Mouse (Mus musculus) forebrain, embryonic 11.5 days (tissue): ENCODE data around the gene Fam78a. TPM values are rescaled to one million over a fixed set of nuclear protein-coding genes. Genes with fewer than 3 reads are reported as not detected.

Experiments
- ATAC-seq: fragments of 200-750 bp; cut with Nextera tagmentation; replicated peaks from 2 replicates; pipeline ENCODE4 v1.8.0; 2017; ENCODE audit warnings: moderate TSS enrichment; ENCODE audit not compliant: low FRiP score
- DNase-seq: peaks from one replicate; pipeline ENCODE4 v3.0.0-alpha.2; 2017; ENCODE audit warnings: low spot score
- H3K27ac ChIP-seq: fragments of 300-500 bp; sonication (generic); 2 replicates; pipeline ENCODE4 v1.5.1; 2014; ENCODE audit warnings: low read depth, low read length
- H3K27me3 ChIP-seq: fragments of 300-500 bp; sonication (generic); 2 replicates; pipeline ENCODE4 v1.6.1; 2014; ENCODE audit warnings: mild to moderate bottlenecking, low read length, mixed read lengths; ENCODE audit not compliant: control insufficient read depth, insufficient read depth
- H3K36me3 ChIP-seq: fragments of 300-500 bp; sonication (generic); 2 replicates; pipeline ENCODE4 v1.6.1; 2014; ENCODE audit warnings: mild to moderate bottlenecking, low read length, moderate library complexity, mixed read lengths; ENCODE audit not compliant: control insufficient read depth, insufficient read depth
- H3K4me1 ChIP-seq: fragments of 300-500 bp; sonication (generic); replicated peaks from 2 replicates; pipeline ENCODE4 v1.6.1; 2014; ENCODE audit warnings: low read length, mixed read lengths; ENCODE audit not compliant: control insufficient read depth, insufficient read depth
- H3K4me2 ChIP-seq: fragments of 300-500 bp; sonication (generic); 2 replicates; pipeline ENCODE4 v1.6.1; 2014; ENCODE audit warnings: low read depth, mild to moderate bottlenecking, low read length, moderate library complexity, mixed read lengths; ENCODE audit not compliant: severe bottlenecking
- H3K4me3 ChIP-seq: fragments of 300-500 bp; sonication (generic); 2 replicates; pipeline ENCODE4 v1.5.1; 2014; ENCODE audit warnings: low read depth, low read length
- H3K9ac ChIP-seq: fragments of 300-500 bp; sonication (generic); 2 replicates; pipeline ENCODE4 v1.6.1; 2014; ENCODE audit warnings: low read length
- H3K9me3 ChIP-seq: fragments of 300-500 bp; sonication (generic); 2 replicates; pipeline ENCODE4 v1.6.1; 2016; ENCODE audit warnings: low read length, mixed read lengths; ENCODE audit not compliant: control insufficient read depth
- WGBS: fragments of 180-500 bp; shearing (Covaris S2); extraction: QIAGEN DNeasy Blood & Tissue Kit; methylation state at CpG from one replicate; pipeline ENCODE4 v1.1.7; 2014; 5-methylcytosine and 5-hydroxymethylcytosine counted together
- polyA plus RNA-seq: library from polyadenylated mRNA; unstranded; fragments of >200 nt; fragmentation: Nextera tagmentation; extraction: Ambion mirVana; gene quantifications from 2 replicates; pipeline ENCODE4 v1.2.1, GENCODE M21; 2014

Fam78a gene
- polyA plus RNA-seq, 1 experiment from 2014 or later = 1.5 TPM

DNA sequence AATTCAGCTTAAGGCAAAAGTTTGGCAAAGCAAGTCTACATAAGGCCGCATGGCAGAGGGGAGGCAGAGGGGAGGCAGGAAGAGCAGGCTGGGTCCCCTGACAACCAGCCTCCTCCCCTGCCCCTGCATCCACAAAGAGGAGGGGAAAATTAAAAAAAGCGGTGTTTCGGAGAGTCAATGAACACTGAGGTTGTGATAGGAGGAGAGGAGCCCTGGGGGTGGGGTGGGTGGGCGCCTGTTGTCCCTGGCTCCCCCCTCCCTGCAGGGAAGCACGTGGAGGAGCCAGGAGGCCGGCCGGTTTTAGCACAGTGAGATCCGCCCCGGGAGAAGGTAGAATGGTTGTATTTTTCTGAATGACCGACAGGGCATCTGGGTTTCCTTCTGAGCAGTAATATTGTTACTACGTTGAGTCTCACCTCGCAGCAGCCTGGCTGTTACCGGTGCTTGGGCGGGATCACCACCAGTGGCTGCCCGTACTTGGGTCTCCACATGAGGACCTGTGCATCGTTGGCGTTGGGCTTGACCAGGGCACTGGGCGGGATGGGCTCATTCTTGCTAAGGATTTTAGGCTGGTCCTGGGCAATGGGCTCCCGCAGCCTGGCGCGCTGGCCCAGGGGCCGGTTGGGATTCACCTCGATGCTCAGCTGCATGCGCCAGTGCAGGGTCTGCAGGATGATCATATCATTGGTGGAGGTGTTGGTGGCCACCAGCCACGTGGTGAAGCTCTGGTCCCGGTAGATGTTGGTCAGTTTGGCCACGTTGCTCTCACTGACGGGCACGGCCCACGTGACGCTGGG is 15.6 kb downstream of the Fam78a start:
- ATAC-seq (no peak), DNase-seq (no peak)
- H3K27me3 ChIP-seq = no peaks in the 10 kb centered on the region
- no peaks in the 10 kb centered on the region for H3K9me3 ChIP-seq
- no peak overlapping the region for H3K27ac ChIP-seq
- WGBS = 54% methylated on average over 31 of the region's 31 CpGs
- no peaks in the 10 kb centered on the region; the same call in 1 of the 2 replicates for H3K4me1 ChIP-seq
- 0 out of 2 replicates have a peak overlapping the region, but pooled peaks have one; percentile 8 for H3K4me2 ChIP-seq
- no peak overlapping the region for H3K9ac ChIP-seq
- no peak overlapping the region for H3K4me3 ChIP-seq
- H3K36me3 ChIP-seq = no peaks in the 10 kb centered on the region

DNA sequence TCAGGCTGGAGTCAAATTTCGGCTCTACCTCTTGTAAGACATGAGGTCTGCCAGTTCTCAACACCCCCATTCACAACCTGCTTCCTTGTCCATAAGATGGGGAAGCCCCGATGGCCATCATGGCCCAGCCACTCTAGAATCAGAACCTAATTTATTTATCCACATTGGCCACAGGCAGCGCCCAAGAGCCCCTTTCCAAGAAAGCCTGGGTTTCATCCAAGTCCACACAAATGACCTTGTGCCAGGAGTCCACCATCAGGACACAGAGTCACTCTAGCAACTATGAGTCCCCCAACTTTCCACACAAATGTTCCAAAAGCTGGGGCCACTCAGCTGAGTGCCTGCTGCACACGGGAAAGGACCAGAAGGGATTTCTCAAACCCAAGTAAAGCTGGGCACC is 18.7 kb downstream of the Fam78a start:
- H3K4me2 ChIP-seq = no peak overlapping the region
- no peak for DNase-seq
- H3K27me3 ChIP-seq = no peaks in the 10 kb centered on the region
- H3K4me3 ChIP-seq = no peak overlapping the region
- H3K27ac ChIP-seq = no peak overlapping the region
- no peak overlapping the region for H3K9ac ChIP-seq
- no peaks in the 10 kb centered on the region; the same call in 1 of the 2 replicates for H3K4me1 ChIP-seq
- ATAC-seq = no peak
- H3K36me3 ChIP-seq = no peaks in the 10 kb centered on the region; the same call in 1 of the 2 replicates
- WGBS = 81% methylated on average over 4 of the region's 4 CpGs
- no peaks in the 10 kb centered on the region for H3K9me3 ChIP-seq

GRCm38 (mm10) chr2:32065371-32065791 is 19.3 kb downstream of the Fam78a start:
- WGBS = 80% methylated on average over 5 of the region's 5 CpGs
- Histone ChIP-seq H3K4me2 (no peak overlapping the region), H3K4me1 (no peaks in the 10 kb centered on the region; the same call in 1 of the 2 replicates), H3K4me3 (no peak overlapping the region), H3K36me3 (no peaks in the 10 kb centered on the region; the same call in 1 of the 2 replicates), H3K27ac (no peak overlapping the region), H3K27me3 (no peaks in the 10 kb centered on the region), H3K9me3 (no peaks in the 10 kb centered on the region), H3K9ac (no peak overlapping the region)
- DNase-seq = no peak
- no peak for ATAC-seq

GRCm38 (mm10) chr2:32064913-32065312 is 19.7 kb downstream of the Fam78a start:
- DNase-seq = no peak
- WGBS = 83% methylated on average over 13 of the region's 13 CpGs
- no peak overlapping the region for H3K27ac ChIP-seq
- no peak for ATAC-seq
- H3K9me3 ChIP-seq = no peaks in the 10 kb centered on the region
- no peaks in the 10 kb centered on the region; the same call in 1 of the 2 replicates for H3K4me1 ChIP-seq
- no peak overlapping the region for H3K4me2 ChIP-seq
- H3K27me3 ChIP-seq = no peaks in the 10 kb centered on the region
- H3K4me3 ChIP-seq = no peak overlapping the region
- H3K9ac ChIP-seq = no peak overlapping the region
- H3K36me3 ChIP-seq = no peaks in the 10 kb centered on the region; the same call in 1 of the 2 replicates

- no peak for DNase-seq
- no peaks in the 10 kb centered on the region for H3K4me1 ChIP-seq
- H3K4me2 ChIP-seq = no peak overlapping the region
- no peaks in the 10 kb centered on the region for H3K27me3 ChIP-seq
- H3K9me3 ChIP-seq = no peaks in the 10 kb centered on the region
- WGBS = 87% methylated on average over 7 of the region's 7 CpGs
- H3K9ac ChIP-seq = no peak overlapping the region
- H3K4me3 ChIP-seq = no peak overlapping the region
- no peak overlapping the region for H3K27ac ChIP-seq
- H3K36me3 ChIP-seq = no peaks in the 10 kb centered on the region; the same call in 1 of the 2 replicates
- ATAC-seq = no peak
Observed at GRCm38 (mm10) chr2:32063451-32064151, 21.1 kb downstream of the Fam78a start.

DNA sequence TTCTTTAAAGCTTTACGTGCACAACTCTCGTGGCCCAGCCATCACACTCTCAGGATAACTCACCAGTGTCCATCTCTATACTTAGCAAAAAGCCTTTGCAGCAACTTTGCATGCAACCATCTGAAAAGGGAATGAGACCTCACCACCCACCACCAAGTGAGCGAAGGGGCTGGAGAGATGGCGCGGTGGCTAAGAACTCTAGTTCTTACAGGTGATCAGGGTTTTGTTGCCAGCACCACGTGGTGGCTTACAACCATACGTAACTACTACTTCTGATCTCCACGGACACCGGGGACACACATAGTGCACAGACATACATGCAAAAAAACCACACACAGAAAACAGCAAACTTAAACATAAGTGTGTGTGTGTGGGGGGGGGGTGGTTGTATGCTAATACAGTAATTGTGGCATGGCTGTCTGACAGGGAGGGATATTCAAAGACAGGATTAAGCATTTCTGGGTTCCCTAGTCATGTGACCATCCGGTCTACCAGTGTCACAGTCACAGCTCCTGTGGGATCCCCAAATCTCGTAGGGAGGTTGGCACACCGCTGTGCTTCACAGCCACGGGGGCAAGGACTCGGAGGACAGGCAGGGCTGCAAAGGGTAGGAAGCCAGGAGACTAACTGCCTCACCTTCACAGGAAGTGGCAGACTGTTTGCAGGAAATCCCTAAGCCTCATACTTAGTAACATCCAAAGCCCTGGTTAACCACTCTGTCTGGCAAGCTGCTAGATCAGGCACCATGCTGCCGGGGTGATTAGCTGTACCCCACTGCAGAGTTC is 21.8 kb downstream of the Fam78a start:
- H3K27me3 ChIP-seq = no peaks in the 10 kb centered on the region
- H3K9me3 ChIP-seq = no peaks in the 10 kb centered on the region
- H3K4me1 ChIP-seq = no peaks in the 10 kb centered on the region
- no peak overlapping the region for H3K27ac ChIP-seq
- DNase-seq (no peak), ATAC-seq (no peak)
- H3K4me3 ChIP-seq = no peak overlapping the region
- no peaks in the 10 kb centered on the region; the same call in 1 of the 2 replicates for H3K36me3 ChIP-seq
- H3K9ac ChIP-seq = no peak overlapping the region
- no peak overlapping the region for H3K4me2 ChIP-seq
- WGBS = 90% methylated on average over 15 of the region's 15 CpGs

GRCm38 (mm10) chr2:32061722-32062505 is 22.7 kb downstream of the Fam78a start:
- Histone ChIP-seq H3K9me3 (no peaks in the 10 kb centered on the region), H3K4me2 (no peak overlapping the region), H3K27ac (no peak overlapping the region), H3K36me3 (no peaks in the 10 kb centered on the region; the same call in 1 of the 2 replicates), H3K27me3 (no peaks in the 10 kb centered on the region), H3K9ac (no peak overlapping the region), H3K4me1 (no peaks in the 10 kb centered on the region), H3K4me3 (no peak overlapping the region)
- 82% methylated on average over 12 of the region's 12 CpGs for WGBS
- ATAC-seq (no peak), DNase-seq (no peak)

- H3K36me3 ChIP-seq = no peaks in the 10 kb centered on the region; the same call in 1 of the 2 replicates
- no peaks in the 10 kb centered on the region for H3K27me3 ChIP-seq
- no peak overlapping the region for H3K9ac ChIP-seq
- no peaks in the 10 kb centered on the region for H3K9me3 ChIP-seq
- no peak overlapping the region for H3K27ac ChIP-seq
- H3K4me3 ChIP-seq = no peak overlapping the region
- no peak for DNase-seq
- no peaks in the 10 kb centered on the region for H3K4me1 ChIP-seq
- 77% methylated on average over 2 of the region's 2 CpGs for WGBS
- H3K4me2 ChIP-seq = no peak overlapping the region
- no peak for ATAC-seq
Observed at GRCm38 (mm10) chr2:32061189-32061588, 23.5 kb downstream of the Fam78a start.
